Mouse (Mus musculus) spleen, adult 2 months (tissue): ENCODE measurements around the gene Rpl13a. TPM values are rescaled to one million over a fixed set of nuclear protein-coding genes. Genes with fewer than 3 reads are reported as not detected.

Experiments used
- DNase-seq, 2 experiments: peaks; one replicate each; pipeline versions ENCODE4 v3.0.0 to v3.0.0-alpha.2; 2012 to 2021; ENCODE audit warnings: low spot score in 2 of 2, low read depth in 1 of 2
- H3K27ac ChIP-seq: fragments of 200-500 bp; 2 replicates; pipeline ENCODE4 v1.5.1; 2012; ENCODE audit warnings: low read length, inconsistent platforms; ENCODE audit not compliant: insufficient read depth
- H3K27me3 ChIP-seq: fragments of 200-500 bp; 2 replicates; pipeline ENCODE4 v1.6.1; 2012; ENCODE audit warnings: mild to moderate bottlenecking, moderate library complexity, low read length, inconsistent platforms; ENCODE audit not compliant: control insufficient read depth, insufficient read depth
- H3K36me3 ChIP-seq: fragments of 200-500 bp; 2 replicates; pipeline ENCODE4 v1.6.1; 2012; ENCODE audit warnings: mild to moderate bottlenecking, low read length, inconsistent platforms; ENCODE audit not compliant: control insufficient read depth, insufficient read depth
- H3K4me1 ChIP-seq: fragments of 200-500 bp; 2 replicates; pipeline ENCODE4 v1.6.1; 2011; ENCODE audit warnings: inconsistent platforms; ENCODE audit not compliant: control insufficient read depth, insufficient read depth, insufficient read length
- H3K4me3 ChIP-seq: fragments of 200-500 bp; 2 replicates; pipeline ENCODE4 v1.5.1; 2011; ENCODE audit warnings: mild to moderate bottlenecking, inconsistent platforms; ENCODE audit not compliant: insufficient read depth, insufficient read length; ENCODE audit errors: extremely low read depth
- CTCF ChIP-seq: fragments of 200-500 bp; IDR thresholded peaks from 2 replicates; pipeline ENCODE4 v1.5.1; 2011; ENCODE audit warnings: mild to moderate bottlenecking, inconsistent platforms; ENCODE audit not compliant: insufficient read depth, insufficient read length, insufficient replicate concordance; ENCODE audit errors: extremely low read depth
- POLR2A ChIP-seq: fragments of 200-500 bp; IDR thresholded peaks from 2 replicates; pipeline ENCODE4 v1.6.1; 2011; ENCODE audit warnings: low read depth, low read length, inconsistent platforms
- WGBS: fragments of 180-500 bp; shearing (Covaris S2); methylation state at CpG from one replicate; pipeline ENCODE4 v1.1.7; 2018; 5-methylcytosine and 5-hydroxymethylcytosine counted together
- polyA plus RNA-seq: library from polyadenylated mRNA; depleted of rRNA; stranded (reverse); fragments of >200 nt; gene quantifications from 2 replicates; pipeline ENCODE4 v1.2.3, GENCODE M21; 2012

The Rpl13a gene
- polyA plus RNA-seq, 1 experiment: 1,860 TPM

GRCm38 (mm10) chr7:45151303-45151702, 22.7 kb upstream of the Rpl13a start:
- TF ChIP-seq CTCF: no peak
- TF ChIP-seq POLR2A: no peak
- Histone ChIP-seq H3K27me3 (no peaks in the 10 kb centered on the region), H3K4me1 (no peaks in the 10 kb centered on the region; the same call in 1 of the 2 replicates), H3K36me3 (peaks cover 12% of the 10 kb centered on the region), H3K27ac (no peak overlapping the region), H3K4me3 (no peak overlapping the region)
- 77% methylated on average over 11 of the region's 11 CpGs for WGBS
- no peak for DNase-seq

DNA sequence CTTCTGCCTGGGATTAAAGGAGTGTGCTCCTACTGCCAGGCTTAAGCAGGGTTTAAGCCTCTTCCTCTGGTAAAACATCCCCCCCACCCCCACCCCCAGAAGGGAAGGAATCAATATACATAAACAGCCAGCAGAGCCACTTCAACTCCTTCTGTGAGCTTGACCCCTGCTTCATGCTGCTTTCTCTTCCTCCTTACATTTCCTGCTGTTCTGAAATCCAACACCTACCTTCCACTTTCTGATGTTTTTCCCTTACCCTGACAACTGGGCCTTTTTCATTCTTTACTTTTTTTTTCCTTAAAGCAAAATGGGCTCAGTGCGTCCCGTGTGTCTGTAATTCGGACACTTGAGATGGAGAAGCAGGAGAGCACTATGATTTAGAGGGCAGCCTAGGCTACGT, 21.8 kb upstream of the Rpl13a start:
- no peak overlapping the region for H3K4me3 ChIP-seq
- peak overlapping the region; percentile 25 for H3K27ac ChIP-seq
- H3K4me1 ChIP-seq: no peaks in the 10 kb centered on the region; the same call in 1 of the 2 replicates
- WGBS: 77% methylated on average over 4 of the region's 4 CpGs
- DNase-seq: no peak
- no peak for TF ChIP-seq POLR2A
- TF ChIP-seq CTCF: no peak
- peaks cover 17% of the 10 kb centered on the region for H3K36me3 ChIP-seq
- H3K27me3 ChIP-seq: no peaks in the 10 kb centered on the region

DNA sequence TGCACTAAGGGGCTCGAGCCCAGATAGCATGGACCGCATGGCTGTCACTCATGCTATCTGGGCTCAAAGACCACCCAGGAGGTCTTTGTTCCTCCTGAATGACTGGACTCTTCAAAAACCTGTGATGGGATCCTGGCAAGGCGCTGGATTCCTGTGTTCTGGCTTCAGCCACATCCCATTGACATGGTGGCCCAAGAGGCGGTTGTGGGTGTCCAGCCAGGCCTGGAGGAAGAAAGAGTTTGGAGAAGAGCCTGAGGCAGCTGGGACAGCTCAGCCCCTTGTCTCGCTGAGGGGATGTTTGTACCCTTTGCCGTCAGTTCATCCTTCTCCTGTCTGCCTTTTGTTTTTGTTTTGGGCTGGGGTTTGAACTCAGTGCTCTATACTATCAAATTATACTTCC, 21.0 kb upstream of the Rpl13a start:
- DNase-seq: no peak
- Histone ChIP-seq H3K4me3 (no peak overlapping the region), H3K27ac (peak overlapping the region; percentile 15; the same call in 1 of the 2 replicates), H3K27me3 (no peaks in the 10 kb centered on the region), H3K36me3 (peaks cover 19% of the 10 kb centered on the region), H3K4me1 (no peaks in the 10 kb centered on the region)
- TF ChIP-seq CTCF (no peak), POLR2A (no peak)
- WGBS: 90% methylated on average over 6 of the region's 6 CpGs

DNA sequence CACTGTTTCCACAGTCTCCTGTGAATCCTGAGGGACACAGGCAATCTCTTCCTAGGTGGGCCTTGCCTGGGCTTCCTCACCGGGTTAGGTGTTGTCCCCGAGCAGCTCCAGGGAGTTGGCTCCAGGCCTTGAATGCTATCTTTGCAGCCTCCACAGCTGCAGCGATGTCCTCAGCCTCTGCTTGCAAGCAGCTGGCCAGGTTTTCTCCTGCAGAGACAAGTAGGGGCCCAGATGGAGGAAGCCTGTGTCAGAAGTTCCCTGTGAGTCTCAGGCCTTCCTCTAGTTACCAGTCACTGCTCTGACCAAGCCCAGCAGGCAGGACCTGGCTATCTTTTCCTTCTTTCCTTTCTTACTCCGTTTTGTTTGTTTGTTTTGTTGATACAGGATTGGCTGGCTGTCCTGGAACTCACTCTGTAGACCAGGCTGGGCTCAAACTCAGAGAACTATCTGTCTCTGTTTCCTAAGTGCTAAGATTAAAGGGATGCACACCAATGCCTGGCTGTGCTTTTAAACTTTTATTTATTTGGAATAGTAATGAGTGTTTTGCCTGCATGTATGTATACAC, 20.1 kb upstream of the Rpl13a start:
- no peak overlapping the region for H3K4me3 ChIP-seq
- peak overlapping the region; percentile 3; the same call in 1 of the 2 replicates for H3K27ac ChIP-seq
- H3K36me3 ChIP-seq: peaks cover 25% of the 10 kb centered on the region
- H3K4me1 ChIP-seq: no peaks in the 10 kb centered on the region
- 83% methylated on average over 4 of the region's 4 CpGs for WGBS
- no peaks in the 10 kb centered on the region for H3K27me3 ChIP-seq
- TF ChIP-seq CTCF (no peak), POLR2A (no peak)
- DNase-seq: no peak

GRCm38 (mm10) chr7:45147899-45148298, 19.3 kb upstream of the Rpl13a start:
- no peak for DNase-seq
- Histone ChIP-seq H3K4me3 (no peak overlapping the region), H3K36me3 (peaks cover 28% of the 10 kb centered on the region), H3K27ac (no peak overlapping the region), H3K4me1 (no peaks in the 10 kb centered on the region), H3K27me3 (no peaks in the 10 kb centered on the region)
- 95% methylated on average over 11 of the region's 11 CpGs for WGBS
- TF ChIP-seq POLR2A (no peak), CTCF (no peak)

GRCm38 (mm10) chr7:45147267-45147666, 18.7 kb upstream of the Rpl13a start:
- peaks cover 32% of the 10 kb centered on the region for H3K36me3 ChIP-seq
- H3K4me1 ChIP-seq: no peaks in the 10 kb centered on the region

DNA sequence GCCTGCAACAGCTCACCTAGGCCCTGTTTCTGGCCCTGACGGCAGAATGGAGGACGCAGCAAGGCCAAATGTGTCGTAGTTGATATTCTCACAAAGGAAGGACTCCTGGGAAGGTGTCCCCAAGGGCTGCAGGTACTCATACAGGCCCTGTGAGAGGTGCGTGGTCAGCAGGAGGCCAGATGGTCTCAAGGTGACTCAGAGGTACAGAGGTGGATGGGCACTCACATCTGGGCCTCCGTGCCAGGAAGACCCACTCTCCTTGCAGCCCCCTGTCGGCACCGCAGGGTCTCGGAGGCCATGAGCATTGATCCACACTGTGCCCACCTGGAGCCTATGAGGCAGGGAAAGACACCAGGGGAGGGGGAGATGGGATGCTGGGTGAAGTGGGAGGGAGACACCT, 16.9 kb upstream of the Rpl13a start:
- Histone ChIP-seq H3K4me1 (no peaks in the 10 kb centered on the region; the same call in 1 of the 2 replicates), H3K27me3 (no peaks in the 10 kb centered on the region), H3K4me3 (no peak overlapping the region), H3K27ac (no peak overlapping the region), H3K36me3 (peaks cover 32% of the 10 kb centered on the region)
- no peak for DNase-seq
- WGBS: 94% methylated on average over 8 of the region's 8 CpGs
- TF ChIP-seq CTCF (no peak), POLR2A (no peak)

More at GRCm38 (mm10) chr7:45147267-45147666, 18.7 kb upstream of the Rpl13a start:
- no peak for TF ChIP-seq POLR2A
- no peak for TF ChIP-seq CTCF
- 96% methylated on average over 11 of the region's 11 CpGs for WGBS
- Histone ChIP-seq H3K4me3 (no peak overlapping the region), H3K27me3 (no peaks in the 10 kb centered on the region), H3K27ac (no peak overlapping the region)
- DNase-seq: no peak
